Mouse (Mus musculus): ENCODE measurements around the gene Slc24a5. TPM values are rescaled to one million over a fixed set of nuclear protein-coding genes. Genes with fewer than 3 reads are reported as not detected.

The Slc24a5 gene
- total and polyA plus RNA-seq, 3 experiments = 0.41 to 1.3 (median 0.97) TPM

DNA sequence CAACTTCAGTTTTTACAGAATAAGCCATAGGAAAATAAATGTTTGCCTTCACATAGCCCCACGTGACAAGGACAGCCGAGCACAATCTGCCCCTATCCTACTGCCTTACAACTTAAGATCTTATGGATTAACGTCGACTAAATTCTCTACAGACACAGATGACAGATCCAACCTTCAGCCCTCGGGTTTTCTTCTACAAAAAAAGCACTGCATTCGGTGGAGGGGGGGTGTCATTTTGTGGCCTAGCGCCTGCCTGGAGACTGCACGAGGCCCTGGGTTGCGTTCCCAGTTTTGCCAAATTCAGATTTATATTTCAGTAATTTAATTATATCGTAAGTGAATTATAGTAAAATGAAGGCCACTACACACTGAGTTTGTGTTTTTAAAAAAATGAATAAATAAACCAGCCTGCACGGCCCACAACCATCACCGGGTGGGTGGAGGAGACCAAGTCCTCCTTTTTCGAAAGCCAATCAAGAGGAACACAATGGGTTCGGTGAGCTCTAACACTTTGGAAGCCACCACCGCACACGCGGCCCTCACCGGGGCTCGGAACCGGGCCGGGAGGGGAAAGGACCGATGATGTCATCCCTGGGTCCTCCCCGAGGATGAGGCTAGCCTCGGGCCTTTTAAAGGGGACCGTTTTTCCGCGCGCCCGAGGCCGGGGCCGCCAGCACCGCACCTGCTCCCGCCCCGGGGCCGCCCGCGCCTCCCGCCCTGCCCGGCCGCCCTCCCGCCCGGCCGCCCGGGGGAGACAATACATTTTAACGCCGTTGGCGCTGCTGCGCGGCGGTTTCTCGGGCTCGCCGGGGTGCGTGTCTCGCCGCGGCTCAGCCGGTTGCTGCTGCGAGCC, 54.9 kb downstream of the Slc24a5 start:
- intact Hi-C loops (cut with DNase I) = loop anchor here (10.0 kb wide), 1 partner anchor 518 kb away; no protein-coding TSS in a partner anchor
- peak overlapping the region; percentile 45 for H3K27ac ChIP-seq
- 3% methylated on average over 57 of the region's 59 CpGs for WGBS

DNA sequence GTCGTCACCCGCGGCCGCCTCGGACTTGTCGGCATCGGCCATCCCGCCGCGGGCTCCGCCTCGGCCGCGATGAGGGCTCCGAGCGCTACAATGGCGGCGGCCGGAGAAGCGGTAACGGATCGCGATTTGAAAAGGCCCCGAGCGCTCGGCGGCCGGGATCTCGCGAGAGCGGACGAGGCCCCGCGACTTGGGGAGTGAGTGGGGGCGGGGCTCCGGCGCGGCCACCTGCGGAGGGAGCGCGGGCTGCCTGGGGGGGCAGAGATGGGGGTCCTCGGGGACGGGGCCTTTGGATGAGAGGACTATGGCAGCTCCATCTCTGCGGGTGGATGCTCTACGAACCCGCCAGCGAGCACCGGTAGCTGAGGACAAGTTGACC, 55.5 kb downstream of the Slc24a5 start, which contains the start of gene Myef2:
Gene Myef2 (minus strand): TSS at position 185 of the 376 bp plus-strand sequence.
- intact Hi-C loops (cut with DNase I) = loop anchor here (10.0 kb wide), 1 partner anchor 519 kb away; no protein-coding TSS in a partner anchor
- peaks cover 3% of the 10 kb centered on the region; the same call in 1 of the 2 replicates for H3K36me3 ChIP-seq (ENCODE audit: control insufficient read depth, insufficient read depth, low read length)
- peak within 1 kb of the TSS; percentile 70 for H3K4me3 ChIP-seq
- TF ChIP-seq POLR2A (IDR thresholded peaks at IDR 0.05; ENCODE audit: insufficient read depth, low read depth, low read length) = no peak
- TF ChIP-seq EP300 (IDR thresholded peaks at IDR 0.05; ENCODE audit: insufficient read depth, low read depth, low read length) = no peak
- no peak for TF ChIP-seq CTCF (IDR thresholded peaks at IDR 0.05)
- DNase-seq = peak; percentile 87 to 90
- H3K27me3 ChIP-seq (ENCODE audit: control insufficient read depth, insufficient read depth, low read length) = no peaks in the 10 kb centered on the region
- WGBS = 1% methylated on average over 37 of the region's 48 CpGs
- H3K4me1 ChIP-seq (ENCODE audit: control insufficient read depth, insufficient read depth, low read length) = peaks cover 2% of the 10 kb centered on the region
- H3K27ac ChIP-seq = peak within 1 kb of the TSS; percentile 45
- H3K79me2 ChIP-seq (replicated peaks; ENCODE audit: control insufficient read depth, insufficient read depth, low read length) = 0 out of 2 replicates have a peak, but pooled peaks cover 3% of the 10 kb centered on the region
- H3K9ac ChIP-seq (ENCODE audit: low read depth, low read length) = peak within 1 kb of the TSS; percentile 71

More for the DNA sequence above, 54.9 kb downstream of the Slc24a5 start:
- TF ChIP-seq CTCF (IDR thresholded peaks at IDR 0.05) (no peak), EP300 (IDR thresholded peaks at IDR 0.05; ENCODE audit: insufficient read depth, low read depth, low read length) (no peak), POLR2A (IDR thresholded peaks at IDR 0.05; ENCODE audit: insufficient read depth, low read depth, low read length) (no peak)
- no peaks in the 10 kb centered on the region for H3K27me3 ChIP-seq (ENCODE audit: control insufficient read depth, insufficient read depth, low read length)
- peaks cover 3% of the 10 kb centered on the region; the same call in 1 of the 2 replicates for H3K36me3 ChIP-seq (ENCODE audit: control insufficient read depth, insufficient read depth, low read length)
- H3K9ac ChIP-seq (ENCODE audit: low read depth, low read length) = peak overlapping the region; percentile 61
- DNase-seq = peak; percentile 70 to 74
- H3K4me3 ChIP-seq = peak overlapping the region; percentile 70
- H3K4me1 ChIP-seq (ENCODE audit: control insufficient read depth, insufficient read depth, low read length) = peaks cover 2% of the 10 kb centered on the region
- H3K79me2 ChIP-seq (replicated peaks; ENCODE audit: control insufficient read depth, insufficient read depth, low read length) = peaks cover 4% of the 10 kb centered on the region; the same call in 1 of the 2 replicates

DNA sequence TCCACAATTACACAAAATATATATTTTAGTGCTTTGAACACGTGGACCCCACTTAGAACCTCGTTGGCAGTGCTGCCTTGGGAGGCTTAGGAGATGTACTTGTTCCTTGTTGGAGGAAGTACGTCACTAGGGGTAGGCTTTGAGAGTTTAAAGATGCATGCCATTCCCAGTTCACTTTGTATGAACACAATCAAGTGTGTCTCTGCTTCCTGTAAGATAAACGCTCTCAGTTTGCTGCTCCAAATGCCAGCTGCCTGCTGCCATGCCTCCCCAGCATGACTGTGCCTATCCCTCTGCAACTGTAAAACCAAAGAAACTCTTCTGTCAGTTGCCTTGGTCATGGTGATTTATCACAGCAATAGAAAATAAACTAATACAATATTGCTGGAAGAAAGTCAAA, 57.9 kb downstream of the Slc24a5 start:
- TF ChIP-seq CTCF (IDR thresholded peaks at IDR 0.05) (no peak), EP300 (IDR thresholded peaks at IDR 0.05; ENCODE audit: insufficient read depth, low read depth, low read length) (no peak), POLR2A (IDR thresholded peaks at IDR 0.05; ENCODE audit: insufficient read depth, low read depth, low read length) (no peak)
- 29% methylated on average over 4 of the region's 4 CpGs for WGBS
- DNase-seq = no peak
- Histone ChIP-seq H3K4me1 (ENCODE audit: control insufficient read depth, insufficient read depth, low read length) (peaks cover 2% of the 10 kb centered on the region), H3K4me3 (no peak overlapping the region), H3K36me3 (ENCODE audit: control insufficient read depth, insufficient read depth, low read length) (peaks cover 3% of the 10 kb centered on the region; the same call in 1 of the 2 replicates), H3K27ac (no peak overlapping the region), H3K79me2 (replicated peaks; ENCODE audit: control insufficient read depth, insufficient read depth, low read length) (no peaks in the 10 kb centered on the region), H3K9ac (ENCODE audit: low read depth, low read length) (no peak overlapping the region), H3K27me3 (ENCODE audit: control insufficient read depth, insufficient read depth, low read length) (no peaks in the 10 kb centered on the region)
- intact Hi-C loops (cut with DNase I) = loop anchor here (10.0 kb wide), 1 partner anchor 521 kb away; no protein-coding TSS in a partner anchor

DNA sequence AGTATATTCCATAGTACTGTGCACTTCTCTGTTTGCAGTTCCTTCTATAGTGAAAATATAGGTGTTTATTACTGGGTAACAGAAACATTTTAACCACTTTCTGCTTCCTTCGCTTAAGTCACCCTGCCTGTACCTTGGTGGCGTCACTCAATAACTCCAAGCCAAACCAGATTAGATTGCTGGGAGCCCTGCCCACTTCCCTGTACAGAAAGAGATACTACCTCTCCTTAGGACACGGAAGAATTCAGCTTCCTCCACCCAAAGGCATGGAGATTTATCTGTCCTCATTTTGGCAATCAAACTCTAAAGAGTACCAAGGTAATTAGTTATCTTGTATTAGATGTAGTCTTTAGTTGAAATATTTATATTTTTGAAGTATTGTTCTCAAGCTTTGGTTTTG, 58.9 kb downstream of the Slc24a5 start:
- 32% methylated on average over 3 of the region's 3 CpGs for WGBS
- intact Hi-C loops (cut with DNase I) = loop anchor here (10.0 kb wide), 1 partner anchor 522 kb away; no protein-coding TSS in a partner anchor
- TF ChIP-seq EP300 (IDR thresholded peaks at IDR 0.05; ENCODE audit: insufficient read depth, low read depth, low read length) = no peak
- no peak for TF ChIP-seq CTCF (IDR thresholded peaks at IDR 0.05)
- TF ChIP-seq POLR2A (IDR thresholded peaks at IDR 0.05; ENCODE audit: insufficient read depth, low read depth, low read length) = no peak

DNA sequence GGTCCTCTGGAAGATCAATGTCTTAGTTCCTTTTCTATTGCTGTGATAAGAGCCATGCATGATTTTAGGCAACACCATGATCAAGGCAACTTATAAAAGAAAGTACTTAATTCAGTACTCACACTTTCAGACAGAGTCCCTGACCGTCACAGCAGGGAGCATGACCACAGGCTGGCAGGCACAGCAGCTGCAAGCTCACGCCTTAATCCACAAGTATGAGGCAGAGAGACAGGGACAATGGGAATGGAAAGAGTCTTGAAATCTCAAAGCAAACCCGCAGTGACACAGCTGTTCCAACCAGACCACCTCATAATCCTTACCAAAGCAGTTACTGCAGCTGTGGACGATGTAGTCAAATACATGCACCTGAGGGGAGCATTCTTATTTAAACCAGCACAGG, 66.2 kb downstream of the Slc24a5 start:
- H3K79me2 ChIP-seq (replicated peaks; ENCODE audit: control insufficient read depth, insufficient read depth, low read length) = no peaks in the 10 kb centered on the region
- H3K4me1 ChIP-seq (ENCODE audit: control insufficient read depth, insufficient read depth, low read length) = no peaks in the 10 kb centered on the region
- H3K27ac ChIP-seq = no peak overlapping the region
- no peak for DNase-seq
- H3K27me3 ChIP-seq (ENCODE audit: control insufficient read depth, insufficient read depth, low read length) = no peaks in the 10 kb centered on the region
- WGBS = 23% methylated on average over 4 of the region's 4 CpGs
- intact Hi-C loops (cut with DNase I) = no loop called here
- no peak for TF ChIP-seq CTCF (IDR thresholded peaks at IDR 0.05)
- H3K4me3 ChIP-seq = no peak overlapping the region
- H3K9ac ChIP-seq (ENCODE audit: low read depth, low read length) = no peak overlapping the region
- H3K36me3 ChIP-seq (ENCODE audit: control insufficient read depth, insufficient read depth, low read length) = no peaks in the 10 kb centered on the region

More for the DNA sequence above, 58.9 kb downstream of the Slc24a5 start:
- no peak for DNase-seq
- H3K79me2 ChIP-seq (replicated peaks; ENCODE audit: control insufficient read depth, insufficient read depth, low read length) = no peaks in the 10 kb centered on the region
- peaks cover 3% of the 10 kb centered on the region; the same call in 1 of the 2 replicates for H3K36me3 ChIP-seq (ENCODE audit: control insufficient read depth, insufficient read depth, low read length)
- H3K27me3 ChIP-seq (ENCODE audit: control insufficient read depth, insufficient read depth, low read length) = no peaks in the 10 kb centered on the region
- no peak overlapping the region for H3K4me3 ChIP-seq
- peaks cover 2% of the 10 kb centered on the region for H3K4me1 ChIP-seq (ENCODE audit: control insufficient read depth, insufficient read depth, low read length)
- no peak overlapping the region for H3K9ac ChIP-seq (ENCODE audit: low read depth, low read length)
- no peak overlapping the region for H3K27ac ChIP-seq

Measured in heart, adult 2 months (tissue).